ENCODE assay signal across 9 mouse cellular contexts in the genomic region with DNA sequence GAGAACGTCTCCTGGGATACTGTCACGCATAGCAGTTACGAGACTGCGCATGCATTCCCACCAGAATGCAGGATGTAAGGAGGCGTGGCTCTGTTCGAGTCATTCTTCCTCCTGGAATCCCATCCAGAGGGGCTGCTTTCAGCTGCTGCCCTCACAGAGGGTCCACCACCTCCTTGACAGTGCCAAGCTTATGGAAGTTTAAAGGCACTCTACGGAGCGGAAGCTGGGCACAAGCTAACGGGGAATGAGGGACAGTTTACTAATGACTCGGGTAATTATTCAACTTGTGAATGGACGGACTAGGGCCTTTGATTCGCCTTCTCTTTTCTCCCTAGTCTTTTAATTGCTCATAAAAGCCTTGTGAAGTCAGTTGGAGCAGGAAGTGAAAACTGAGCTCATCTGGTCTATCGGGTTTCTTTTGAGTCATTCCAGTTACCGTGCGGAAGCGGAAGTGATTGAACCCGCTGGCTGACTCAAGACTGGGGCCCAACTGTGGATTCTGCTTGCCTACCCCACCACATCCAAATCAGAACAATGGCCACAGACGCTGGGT.
DNase-seq lines count a peak whose midpoint lies in the region; ATAC-seq and TF ChIP-seq lines count a peak whose summit lies in the region.
"Had no signal": no experiment of that assay in that cellular context is flagged by ENCODE, and none has a peak within 500 bp of the region (broad histone marks: within the 10 kb centered on the region; RNA-seq: fewer than 3 reads in every experiment).

No protein-coding gene starts in this region.

- no peaks in the 10 kb centered on the region for H3K9me3 ChIP-seq in kidney, embryonic 14.5 days (ENCODE audit: control insufficient read depth, low read length)
- H3K9me3 ChIP-seq in forebrain, embryonic 12.5 days = no peaks in the 10 kb centered on the region
- H3K9me3 ChIP-seq in intestine, postnatal 0 days (ENCODE audit: control insufficient read depth) = no peaks in the 10 kb centered on the region
- no peaks in the 10 kb centered on the region for H3K9me3 ChIP-seq in stomach, embryonic 16.5 days (replicated peaks; ENCODE audit: control insufficient read depth, low read length)

- no peak for TF ChIP-seq CTCF in intestine, postnatal 0 days (IDR thresholded peaks at IDR 0.05; ENCODE audit: low read depth)

- H3K9ac ChIP-seq in kidney, embryonic 14.5 days (ENCODE audit: low read depth, low read length) = peak overlapping the region; percentile 44; the same call in 1 of the 2 replicates
- H3K9ac ChIP-seq in forebrain, embryonic 12.5 days = no peak overlapping the region
- 0 out of 2 replicates have a peak overlapping the region, but pooled peaks have one; percentile 26 for H3K9ac ChIP-seq in intestine, postnatal 0 days (ENCODE audit: low read depth, low read length)
- H3K9ac ChIP-seq in stomach, embryonic 16.5 days (ENCODE audit: low read length) = no peak overlapping the region

- H3K27me3 ChIP-seq in kidney, embryonic 14.5 days (ENCODE audit: control insufficient read depth, insufficient read depth, low read length) = no peaks in the 10 kb centered on the region
- peaks cover 6% of the 10 kb centered on the region; the same call in 1 of the 2 replicates for H3K27me3 ChIP-seq in forebrain, embryonic 12.5 days
- no peaks in the 10 kb centered on the region for H3K27me3 ChIP-seq in intestine, postnatal 0 days (replicated peaks; ENCODE audit: control insufficient read depth, insufficient read depth, low read length)
- peaks cover 3% of the 10 kb centered on the region; the same call in 1 of the 2 replicates for H3K27me3 ChIP-seq in stomach, embryonic 16.5 days (ENCODE audit: control insufficient read depth, insufficient read depth, low read length)

- H3K4me2 ChIP-seq in kidney, embryonic 14.5 days (replicated peaks; ENCODE audit: low read depth, low read length) = peak overlapping the region; percentile 65
- H3K4me2 ChIP-seq in forebrain, embryonic 12.5 days = peak overlapping the region; percentile 45
- peak overlapping the region; percentile 61 for H3K4me2 ChIP-seq in intestine, postnatal 0 days (replicated peaks; ENCODE audit: low read depth)
- peak overlapping the region; percentile 41 for H3K4me2 ChIP-seq in stomach, embryonic 16.5 days (ENCODE audit: low read depth, low read length)

- DNase-seq in kidney, adult 18-20 months = no peak
- DNase-seq in Muller cell, postnatal 12 days (ENCODE audit: inconsistent ontology term) = peak; percentile 47
- no peak for DNase-seq in yolk sac, embryonic 10.5 days (ENCODE audit: low spot score)

- H3K4me3 ChIP-seq in kidney, embryonic 14.5 days (ENCODE audit: low read length) = peak overlapping the region; percentile 41
- peak overlapping the region; percentile 29 for H3K4me3 ChIP-seq in forebrain, embryonic 12.5 days (replicated peaks)
- H3K4me3 ChIP-seq in intestine, postnatal 0 days (ENCODE audit: low read depth, low read length) = peak overlapping the region; percentile 21; the same call in 1 of the 2 replicates
- H3K4me3 ChIP-seq in stomach, embryonic 16.5 days (replicated peaks; ENCODE audit: low read length) = 0 out of 2 replicates have a peak overlapping the region, but pooled peaks have one; percentile 5

- H3K36me3 ChIP-seq in kidney, embryonic 14.5 days (ENCODE audit: control insufficient read depth, insufficient read depth, low read length) = no peaks in the 10 kb centered on the region
- no peaks in the 10 kb centered on the region for H3K36me3 ChIP-seq in forebrain, embryonic 12.5 days (replicated peaks)
- H3K36me3 ChIP-seq in intestine, postnatal 0 days (ENCODE audit: control insufficient read depth, insufficient read depth) = no peaks in the 10 kb centered on the region
- no peaks in the 10 kb centered on the region for H3K36me3 ChIP-seq in stomach, embryonic 16.5 days (ENCODE audit: control insufficient read depth, insufficient read depth, low read length)

- peak overlapping the region; percentile 65; the same call in 1 of the 2 replicates for H3K27ac ChIP-seq in kidney, embryonic 14.5 days (ENCODE audit: low read depth, low read length)
- H3K27ac ChIP-seq in forebrain, embryonic 12.5 days = no peak overlapping the region
- H3K27ac ChIP-seq in intestine, postnatal 0 days (ENCODE audit: low read depth, low read length) = no peak overlapping the region
- 0 out of 2 replicates have a peak overlapping the region, but pooled peaks have one; percentile 32 for H3K27ac ChIP-seq in stomach, embryonic 16.5 days (ENCODE audit: low read length)

- WGBS in kidney, embryonic 14.5 days = 1% methylated on average over 18 of the region's 18 CpGs
- WGBS in forebrain, embryonic 12.5 days = 23% methylated on average over 18 of the region's 18 CpGs
- 38% methylated on average over 18 of the region's 18 CpGs for WGBS in intestine, postnatal 0 days
- 44% methylated on average over 18 of the region's 18 CpGs for WGBS in stomach, embryonic 16.5 days

- H3K4me1 ChIP-seq in kidney, embryonic 14.5 days (ENCODE audit: control insufficient read depth, insufficient read depth, low read length) = peaks cover 4% of the 10 kb centered on the region; the same call in 1 of the 2 replicates
- H3K4me1 ChIP-seq in forebrain, embryonic 12.5 days = peaks cover 7% of the 10 kb centered on the region; the same call in 1 of the 2 replicates
- no peaks in the 10 kb centered on the region for H3K4me1 ChIP-seq in intestine, postnatal 0 days (replicated peaks; ENCODE audit: control insufficient read depth, insufficient read depth, low read length)
- H3K4me1 ChIP-seq in stomach, embryonic 16.5 days (ENCODE audit: control insufficient read depth, insufficient read depth, low read length) = no peaks in the 10 kb centered on the region

- peak; percentile 86 for ATAC-seq in kidney, embryonic 14.5 days (ENCODE audit: low FRiP score, low TSS enrichment)
- peak; percentile 72; the same call in 1 of the 2 replicates for ATAC-seq in forebrain, embryonic 12.5 days (ENCODE audit: low FRiP score)
- ATAC-seq in intestine, postnatal 0 days = peak; percentile 41
- ATAC-seq in megakaryocyte progenitor cell, adult 5-6 weeks (replicated peaks; ENCODE audit: poor library complexity) = peak; percentile 87
- no peak for ATAC-seq in stomach, embryonic 16.5 days (ENCODE audit: insufficient read depth, low FRiP score)
- ATAC-seq: Patski had no signal

Comparison
In these comparisons a context has a peak if more than half of its experiments do, and no peak if none do; other contexts are left out.
1. H3K27ac ChIP-seq: peak in kidney, embryonic 14.5 days (single experiment) and stomach, embryonic 16.5 days (single experiment); none in forebrain, embryonic 12.5 days (single experiment) and intestine, postnatal 0 days (single experiment).
2. H3K9ac ChIP-seq: peak in kidney, embryonic 14.5 days (single experiment) and intestine, postnatal 0 days (single experiment); none in forebrain, embryonic 12.5 days (single experiment) and stomach, embryonic 16.5 days (single experiment).
3. Peak in every context shown above with its lines, with median percentiles within 50 percentile points of each other: H3K4me2 ChIP-seq and H3K4me3 ChIP-seq.